ENCODE assay signal across 23 mouse cellular contexts in genomic region chr8:118239186-118239585, GRCm38 (mm10). TPM values are rescaled to one million over a fixed set of nuclear protein-coding genes. Genes with fewer than 3 reads are reported as not detected.
DNase-seq lines count a peak whose midpoint lies in the region; ATAC-seq lines count a peak whose summit lies in the region.
"Had no signal": no experiment of that assay in that cellular context is flagged by ENCODE, and none has a peak within 500 bp of the region (broad histone marks: within the 10 kb centered on the region; RNA-seq: fewer than 3 reads in every experiment).

No protein-coding gene starts in this region.

- no peak overlapping the region for H3K4me3 ChIP-seq in kidney, embryonic 14.5 days (ENCODE audit: low read length)
- H3K4me3 ChIP-seq: embryonic facial prominence, embryonic 13.5 days; forebrain, embryonic 12.5 days; gastrocnemius, adult 2 months; heart, embryonic 10.5 days; heart, embryonic 15.5 days; hindbrain, embryonic 13.5 days; intestine, embryonic 15.5 days had no signal

- H3K36me3 ChIP-seq in kidney, embryonic 14.5 days (ENCODE audit: control insufficient read depth, insufficient read depth, low read length): no peaks in the 10 kb centered on the region
- H3K36me3 ChIP-seq: embryonic facial prominence, embryonic 13.5 days; forebrain, embryonic 12.5 days; heart, embryonic 10.5 days; heart, embryonic 15.5 days; hindbrain, embryonic 13.5 days; intestine, embryonic 15.5 days had no signal

- no peak overlapping the region for H3K4me2 ChIP-seq in kidney, embryonic 14.5 days (replicated peaks; ENCODE audit: low read depth, low read length)
- H3K4me2 ChIP-seq: embryonic facial prominence, embryonic 13.5 days; forebrain, embryonic 12.5 days; heart, embryonic 15.5 days; hindbrain, embryonic 13.5 days; intestine, embryonic 15.5 days had no signal

- intact Hi-C loops in gastrocnemius, postnatal 14 days (cut with DNase I; ENCODE audit: low total_unique reads): no loop called here

- ATAC-seq in kidney, embryonic 14.5 days (ENCODE audit: low FRiP score, low TSS enrichment): no peak
- ATAC-seq: intestine, embryonic 15.5 days had no signal

- no peaks in the 10 kb centered on the region for H3K9me3 ChIP-seq in kidney, embryonic 14.5 days (ENCODE audit: control insufficient read depth, low read length)
- H3K9me3 ChIP-seq: embryonic facial prominence, embryonic 13.5 days; forebrain, embryonic 12.5 days; heart, embryonic 10.5 days; heart, embryonic 15.5 days; hindbrain, embryonic 13.5 days; intestine, embryonic 15.5 days had no signal

- DNase-seq in adrenal gland, adult (ENCODE audit: inconsistent age in 2 of 2, low spot score in 1 of 2): peak; percentile 69 to 82
- DNase-seq in adrenal gland, postnatal 4 days (ENCODE audit: low spot score in 2 of 2): no peak
- DNase-seq in Muller cell, postnatal 12 days (ENCODE audit: inconsistent ontology term): peak; percentile 40
- peak; percentile 36 for DNase-seq in adrenal gland, postnatal 10 days
- peak; percentile 25 for DNase-seq in brain, adult 2 months (ENCODE audit: low read depth, low spot score)
- no peak for DNase-seq in right cerebral cortex, postnatal 14 days
- no peak for DNase-seq in gastrocnemius, postnatal 14 days
- DNase-seq: cerebellum, adult 11-12 months; cerebellum, adult 9-10 months; cerebellum, postnatal 36 days; gastrocnemius, adult 2 months; gastrocnemius, postnatal 36 days; heart, adult 18-20 months; heart, postnatal 14 days; kidney, adult 18-20 months had no signal

- no peak overlapping the region for H3K9ac ChIP-seq in kidney, embryonic 14.5 days (ENCODE audit: low read depth, low read length)
- H3K9ac ChIP-seq: embryonic facial prominence, embryonic 13.5 days; forebrain, embryonic 12.5 days; heart, embryonic 15.5 days; hindbrain, embryonic 13.5 days; intestine, embryonic 15.5 days had no signal

- no peaks in the 10 kb centered on the region for H3K27me3 ChIP-seq in kidney, embryonic 14.5 days (ENCODE audit: control insufficient read depth, insufficient read depth, low read length)
- H3K27me3 ChIP-seq: embryonic facial prominence, embryonic 13.5 days; forebrain, embryonic 12.5 days; heart, embryonic 15.5 days; hindbrain, embryonic 13.5 days; intestine, embryonic 15.5 days had no signal

- H3K27ac ChIP-seq in kidney, embryonic 14.5 days (ENCODE audit: low read depth, low read length): no peak overlapping the region
- H3K27ac ChIP-seq: embryonic facial prominence, embryonic 13.5 days; forebrain, embryonic 12.5 days; gastrocnemius, adult 2 months; heart, embryonic 10.5 days; heart, embryonic 15.5 days; hindbrain, embryonic 13.5 days; intestine, embryonic 15.5 days had no signal

- no peaks in the 10 kb centered on the region for H3K4me1 ChIP-seq in kidney, embryonic 14.5 days (ENCODE audit: control insufficient read depth, insufficient read depth, low read length)
- H3K4me1 ChIP-seq: embryonic facial prominence, embryonic 13.5 days; forebrain, embryonic 12.5 days; hindbrain, embryonic 13.5 days; intestine, embryonic 15.5 days had no signal

- 77% methylated on average over 1 of the region's 1 CpGs for WGBS in kidney, embryonic 14.5 days

RNA-seq across cellular contexts. Expression of gene Cdh13, which starts 44.3 kb away (rescaled TPM):
- total RNA-seq in adrenal gland, postnatal 4 days (2021): 10 to 100 TPM in 1 of 2 experiments, 1 to 10 TPM in 1; 9.0 to 11.0 TPM
- total RNA-seq in adrenal gland, postnatal 10 days (2021): 10 to 100 TPM; 25.9 to 31.2 TPM
- polyA plus RNA-seq in kidney, embryonic 14.5 days (2014; fragmentation: Nextera tagmentation; extraction: Ambion mirVana): 2.4 and 3.1 TPM in 2 replicates
- total RNA-seq in gastrocnemius, postnatal 14 days (2021): 100 to 1,000 TPM in 1 of 2 experiments, 10 to 100 TPM in 1; 77.5 to 130 TPM
- total RNA-seq: hematopoietic stem cell, adult 5-6 weeks had no signal

Comparison
In these comparisons a context has a peak if more than half of its experiments do, and no peak if none do; other contexts are left out.
1. DNase-seq: peak in adrenal gland, adult (2 of 2), Muller cell, postnatal 12 days (single experiment), adrenal gland, postnatal 10 days (single experiment) and brain, adult 2 months (single experiment); none in adrenal gland, postnatal 4 days (0 of 2), right cerebral cortex, postnatal 14 days (single experiment) and gastrocnemius, postnatal 14 days (single experiment).